8 mouse cellular contexts compared by ENCODE assay signal in genomic region chr15:81190011-81190629, GRCm38 (mm10). TPM values are rescaled to one million over a fixed set of nuclear protein-coding genes. Genes with fewer than 3 reads are reported as not detected.
DNase-seq lines count a peak whose midpoint lies in the region; ATAC-seq and TF ChIP-seq lines count a peak whose summit lies in the region.

No protein-coding gene starts in this region.

- TF ChIP-seq CTCF in gastrocnemius, adult 2 months (IDR thresholded peaks at IDR 0.05) = no peak

- under 1% methylated on average over 46 of the region's 46 CpGs for WGBS in forebrain, embryonic 14.5 days
- WGBS in limb, embryonic 10.5 days = 2% methylated on average over 46 of the region's 46 CpGs
- 0% methylated on average over 45 of the region's 46 CpGs for WGBS in midbrain, embryonic 16.5 days

- peak overlapping the region; percentile 64 for H3K4me2 ChIP-seq in forebrain, embryonic 14.5 days (ENCODE audit: low read length)
- H3K4me2 ChIP-seq in midbrain, embryonic 16.5 days (ENCODE audit: low read length) = peak overlapping the region; percentile 74

- H3K36me3 ChIP-seq in forebrain, embryonic 14.5 days (ENCODE audit: control insufficient read depth, insufficient read depth, low read length) = peaks cover 12% of the 10 kb centered on the region
- peaks cover 17% of the 10 kb centered on the region for H3K36me3 ChIP-seq in limb, embryonic 10.5 days
- no peaks in the 10 kb centered on the region for H3K36me3 ChIP-seq in midbrain, embryonic 16.5 days (ENCODE audit: control insufficient read depth, insufficient read depth, low read length)

- peaks cover 12% of the 10 kb centered on the region; the same call in 1 of the 2 replicates for H3K4me1 ChIP-seq in forebrain, embryonic 14.5 days (ENCODE audit: control insufficient read depth, insufficient read depth, low read length)
- H3K4me1 ChIP-seq in limb, embryonic 10.5 days = peaks cover 24% of the 10 kb centered on the region
- H3K4me1 ChIP-seq in midbrain, embryonic 16.5 days (ENCODE audit: control insufficient read depth, insufficient read depth, low read length) = peaks cover 19% of the 10 kb centered on the region

- no peaks in the 10 kb centered on the region for H3K27me3 ChIP-seq in forebrain, embryonic 14.5 days (replicated peaks; ENCODE audit: control insufficient read depth, insufficient read depth, low read length)
- H3K27me3 ChIP-seq in limb, embryonic 10.5 days (ENCODE audit: low read depth, poor library complexity, severe bottlenecking) = no peaks in the 10 kb centered on the region
- H3K27me3 ChIP-seq in midbrain, embryonic 16.5 days (ENCODE audit: control insufficient read depth, insufficient read depth, low read depth, low read length) = no peaks in the 10 kb centered on the region

- peak overlapping the region; percentile 92 for H3K4me3 ChIP-seq in gastrocnemius, adult 2 months
- peak overlapping the region; percentile 77 for H3K4me3 ChIP-seq in forebrain, embryonic 14.5 days (ENCODE audit: low read depth, low read length)
- H3K4me3 ChIP-seq in limb, embryonic 10.5 days = peak overlapping the region; percentile 93
- peak overlapping the region; percentile 99 for H3K4me3 ChIP-seq in midbrain, embryonic 16.5 days (ENCODE audit: low read depth, low read length)

- no peak for DNase-seq in gastrocnemius, adult 2 months
- DNase-seq in gastrocnemius, postnatal 36 days = no peak
- peak; percentile 45 for DNase-seq in urinary bladder, adult 2 months (ENCODE audit: low spot score)
- no peak for DNase-seq in urinary bladder, postnatal 10 days (ENCODE audit: low spot score)
- DNase-seq in forebrain, embryonic 14.5 days (ENCODE audit: low spot score) = peak; percentile 28
- no peak for DNase-seq in limb, embryonic 10.5 days (ENCODE audit: low spot score)
- no peak for DNase-seq in yolk sac, embryonic 10.5 days (ENCODE audit: low spot score)

- no peak; the same call in 1 of the 2 replicates for ATAC-seq in forebrain, embryonic 14.5 days
- ATAC-seq in midbrain, embryonic 16.5 days = peak; percentile 82

- H3K9me3 ChIP-seq in forebrain, embryonic 14.5 days (replicated peaks; ENCODE audit: control insufficient read depth, low read length) = no peaks in the 10 kb centered on the region
- H3K9me3 ChIP-seq in limb, embryonic 10.5 days (replicated peaks) = no peaks in the 10 kb centered on the region
- no peaks in the 10 kb centered on the region for H3K9me3 ChIP-seq in midbrain, embryonic 16.5 days (replicated peaks; ENCODE audit: control insufficient read depth, low read length, poor library complexity, severe bottlenecking)

- intact Hi-C loops in gastrocnemius, adult 2 months (cut with DNase I) = loop anchor here (10.0 kb wide), 1 partner anchor 475 kb away; the partner anchor contains the start of gene Tnrc6b
- intact Hi-C loops in gastrocnemius, postnatal 36 days (cut with DNase I) = no loop called here

- H3K27ac ChIP-seq in gastrocnemius, adult 2 months = peak overlapping the region; percentile 89
- peak overlapping the region; percentile 79 for H3K27ac ChIP-seq in forebrain, embryonic 14.5 days (ENCODE audit: low read depth, low read length)
- H3K27ac ChIP-seq in limb, embryonic 10.5 days = peak overlapping the region; percentile 89
- peak overlapping the region; percentile 84 for H3K27ac ChIP-seq in midbrain, embryonic 16.5 days (ENCODE audit: low read length)

- H3K9ac ChIP-seq in forebrain, embryonic 14.5 days (ENCODE audit: low read length) = peak overlapping the region; percentile 83
- peak overlapping the region; percentile 96 for H3K9ac ChIP-seq in midbrain, embryonic 16.5 days (ENCODE audit: low read depth, low read length)

RNA-seq across cellular contexts. Expression of gene Mrtfa, which starts 0.4 kb away (rescaled TPM):
- total RNA-seq in gastrocnemius, adult 2 months (2021) = 10 to 100 TPM; 18.8 to 28.1 TPM
- 10 to 100 TPM; 17.6 to 21.5 TPM for total RNA-seq in gastrocnemius, postnatal 36 days (2021)
- 9.3 and 16.9 TPM in 2 replicates for polyA plus RNA-seq in urinary bladder, adult 2 months (2012; rRNA removed)
- 13.6 and 21.8 TPM in 2 replicates for polyA plus RNA-seq in forebrain, embryonic 14.5 days (2014; fragmentation: Nextera tagmentation; extraction: Ambion mirVana)
- 24.0 and 24.9 TPM in 2 replicates for polyA plus RNA-seq in limb, embryonic 10.5 days (2016; fragmentation: Nextera tagmentation; extraction: Ambion mirVana)
- polyA plus RNA-seq in midbrain, embryonic 16.5 days (2015; fragmentation: Nextera tagmentation; extraction: Ambion mirVana) = 29.3 and 29.8 TPM in 2 replicates

RNA-seq across cellular contexts. Expression of gene Mchr1, which starts 45.2 kb away (rescaled TPM):
- total RNA-seq in gastrocnemius, adult 2 months (2021) = 1 to 10 TPM; 3.2 to 5.5 TPM
- total RNA-seq in gastrocnemius, postnatal 36 days (2021) = 1 to 10 TPM; 1.4 to 2.4 TPM
- polyA plus RNA-seq in urinary bladder, adult 2 months (2012; rRNA removed) = 7.9 and 9.9 TPM in 2 replicates
- 1.4 and 1.8 TPM in 2 replicates for polyA plus RNA-seq in forebrain, embryonic 14.5 days (2014; fragmentation: Nextera tagmentation; extraction: Ambion mirVana)
- polyA plus RNA-seq in limb, embryonic 10.5 days (2016; fragmentation: Nextera tagmentation; extraction: Ambion mirVana) = 0.25 TPM in 1 of 2 replicates, not detected in the other
- polyA plus RNA-seq in midbrain, embryonic 16.5 days (2015; fragmentation: Nextera tagmentation; extraction: Ambion mirVana) = 6.7 and 8.7 TPM in 2 replicates

Comparison
In these comparisons a context has a peak if more than half of its experiments do, and no peak if none do; other contexts are left out.
1. DNase-seq: peak in urinary bladder, adult 2 months (single experiment) and forebrain, embryonic 14.5 days (single experiment); none in gastrocnemius, adult 2 months (single experiment), gastrocnemius, postnatal 36 days (0 of 2), urinary bladder, postnatal 10 days (single experiment), limb, embryonic 10.5 days (single experiment) and yolk sac, embryonic 10.5 days (single experiment).
2. Peak in every context shown above with its lines, with median percentiles within 50 percentile points of each other: H3K27ac ChIP-seq and H3K4me3 ChIP-seq.